Mouse (Mus musculus) bone marrow macrophage, adult 2 months (primary cell): ENCODE results near the gene Cadps. TPM values are rescaled to one million over a fixed set of nuclear protein-coding genes. Genes with fewer than 3 reads are reported as not detected.

Experiments
- H3K27ac ChIP-seq: 2 replicates; pipeline ENCODE4 v1.5.1; 2012; ENCODE audit warnings: low read depth, low read length; ENCODE audit not compliant: insufficient read depth
- H3K4me1 ChIP-seq: 2 replicates; pipeline ENCODE4 v1.6.1; 2012; ENCODE audit warnings: low read length; ENCODE audit not compliant: control insufficient read depth, insufficient read depth
- H3K4me3 ChIP-seq: 2 replicates; pipeline ENCODE4 v1.5.1; 2012; ENCODE audit warnings: mild to moderate bottlenecking, low read length, moderate library complexity; ENCODE audit not compliant: insufficient read depth
- CTCF ChIP-seq: IDR thresholded peaks from 2 replicates; pipeline ENCODE4 v1.5.1; 2012; ENCODE audit warnings: low read depth, mild to moderate bottlenecking, low read length, moderate library complexity
- POLR2A ChIP-seq: IDR thresholded peaks from 2 replicates; pipeline ENCODE4 v1.6.1; 2012; ENCODE audit warnings: mild to moderate bottlenecking, low read depth, low read length, borderline replicate concordance
- polyA plus RNA-seq: library from polyadenylated mRNA; stranded (reverse); fragments of >200 nt; gene quantifications from 2 replicates; pipeline ENCODE4 v1.2.4, GENCODE M21; 2012; ENCODE audit not compliant: missing spikeins, insufficient read depth, insufficient read length

Gene Cadps
- polyA plus RNA-seq, 1 experiment: not detected

GRCm38 (mm10) chr14:12768870-12769269, 54.0 kb downstream of the Cadps start:
- H3K4me3 ChIP-seq: no peak overlapping the region
- no peak overlapping the region for H3K27ac ChIP-seq
- H3K4me1 ChIP-seq: no peaks in the 10 kb centered on the region
- TF ChIP-seq CTCF: no peak
- no peak for TF ChIP-seq POLR2A

DNA sequence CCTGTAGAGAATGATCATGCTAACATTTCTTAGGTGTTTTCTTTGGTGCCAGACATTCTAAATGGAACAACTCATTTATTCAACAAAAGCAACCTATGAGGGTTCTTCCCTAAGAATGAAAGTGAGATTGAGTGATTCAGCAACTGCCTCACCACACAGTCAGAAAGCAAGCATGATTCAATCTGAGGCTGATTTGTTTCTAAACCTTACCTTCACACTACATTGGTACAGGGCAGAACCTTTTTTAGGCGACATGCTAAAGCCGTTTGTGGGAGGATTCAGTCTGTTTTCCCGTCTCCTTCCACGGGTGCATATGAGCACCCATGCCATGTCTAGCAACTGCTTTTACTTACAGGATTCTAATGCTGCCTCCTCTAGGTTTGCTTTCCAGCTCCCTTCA, 69.6 kb downstream of the Cadps start:
- H3K4me3 ChIP-seq: no peak overlapping the region
- no peak overlapping the region for H3K27ac ChIP-seq
- TF ChIP-seq POLR2A: no peak
- H3K4me1 ChIP-seq: no peaks in the 10 kb centered on the region

GRCm38 (mm10) chr14:12751821-12752220, 71.1 kb downstream of the Cadps start:
- TF ChIP-seq POLR2A: no peak
- no peak for TF ChIP-seq CTCF

GRCm38 (mm10) chr14:12730979-12731378, 91.9 kb downstream of the Cadps start:
- Histone ChIP-seq H3K4me3 (no peak overlapping the region), H3K27ac (no peak overlapping the region), H3K4me1 (no peaks in the 10 kb centered on the region)
- TF ChIP-seq POLR2A: no peak
- TF ChIP-seq CTCF: no peak

More at GRCm38 (mm10) chr14:12751821-12752220, 71.1 kb downstream of the Cadps start:
- H3K4me3 ChIP-seq: no peak overlapping the region
- H3K4me1 ChIP-seq: no peaks in the 10 kb centered on the region
- H3K27ac ChIP-seq: no peak overlapping the region

- no peak for TF ChIP-seq POLR2A
- TF ChIP-seq CTCF: no peak
- Histone ChIP-seq H3K4me3 (no peak overlapping the region), H3K27ac (no peak overlapping the region), H3K4me1 (no peaks in the 10 kb centered on the region)
Observed at GRCm38 (mm10) chr14:12722452-12723194, 100.3 kb downstream of the Cadps start.

DNA sequence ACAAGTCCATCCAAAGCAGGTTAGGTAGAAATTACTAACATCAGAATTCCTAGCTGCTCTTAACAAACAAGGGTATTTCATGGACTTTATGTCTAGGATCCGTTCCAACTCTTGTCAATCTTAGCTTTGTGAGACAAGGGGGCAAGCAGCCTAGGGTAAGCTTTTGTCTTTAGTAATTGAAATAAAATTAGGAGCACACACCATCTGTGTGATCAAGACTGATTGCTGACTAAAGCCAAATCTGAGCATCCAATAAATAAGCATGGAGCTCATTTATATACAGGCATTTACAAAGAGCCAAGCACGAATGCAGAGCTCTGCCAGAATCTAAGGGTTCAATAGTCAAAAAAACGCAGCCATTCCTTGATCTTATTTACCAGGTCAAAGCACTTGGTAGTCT, 104.1 kb downstream of the Cadps start:
- TF ChIP-seq CTCF: no peak
- no peaks in the 10 kb centered on the region for H3K4me1 ChIP-seq
- no peak overlapping the region for H3K27ac ChIP-seq
- H3K4me3 ChIP-seq: no peak overlapping the region

- TF ChIP-seq CTCF (no peak), POLR2A (no peak)
- no peak overlapping the region for H3K4me3 ChIP-seq
- no peaks in the 10 kb centered on the region for H3K4me1 ChIP-seq
- H3K27ac ChIP-seq: no peak overlapping the region
Observed at GRCm38 (mm10) chr14:12715906-12716659, 106.8 kb downstream of the Cadps start.

- Histone ChIP-seq H3K27ac (no peak overlapping the region), H3K4me3 (no peak overlapping the region), H3K4me1 (no peaks in the 10 kb centered on the region)
- no peak for TF ChIP-seq CTCF
Observed at GRCm38 (mm10) chr14:12707395-12707794, 115.5 kb downstream of the Cadps start.

GRCm38 (mm10) chr14:12704461-12704860, 118.4 kb downstream of the Cadps start:
- Histone ChIP-seq H3K27ac (no peak overlapping the region), H3K4me3 (no peak overlapping the region), H3K4me1 (no peaks in the 10 kb centered on the region)
- TF ChIP-seq POLR2A (no peak), CTCF (no peak)

DNA sequence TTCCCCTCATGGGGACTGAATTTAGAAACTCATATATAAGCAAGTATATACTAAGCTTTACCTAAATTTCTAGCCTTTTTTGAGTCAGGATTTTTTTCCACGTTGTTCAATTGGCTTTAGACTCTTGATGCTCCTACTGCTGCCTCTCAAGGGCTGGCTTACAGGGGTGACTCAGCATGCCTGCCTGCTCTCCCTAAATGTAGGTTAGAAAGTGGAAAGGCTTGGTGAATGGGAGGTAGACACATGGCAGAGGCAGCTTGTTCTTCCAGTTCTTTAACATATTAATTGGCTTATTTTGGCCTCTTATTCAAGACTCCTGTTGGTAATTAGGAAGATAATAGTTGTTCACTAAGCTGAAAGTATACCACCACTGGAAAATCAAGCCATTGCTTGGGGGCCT, 132.7 kb downstream of the Cadps start:
- Histone ChIP-seq H3K27ac (no peak overlapping the region), H3K4me1 (no peaks in the 10 kb centered on the region), H3K4me3 (no peak overlapping the region)
- no peak for TF ChIP-seq CTCF
- TF ChIP-seq POLR2A: no peak

- H3K27ac ChIP-seq: no peak overlapping the region
- H3K4me3 ChIP-seq: no peak overlapping the region
- H3K4me1 ChIP-seq: no peaks in the 10 kb centered on the region
- no peak for TF ChIP-seq CTCF
- TF ChIP-seq POLR2A: no peak
Observed at GRCm38 (mm10) chr14:12685015-12685414, 137.9 kb downstream of the Cadps start.
